Mouse (Mus musculus): ENCODE data around the gene Efhc2. TPM values are rescaled to one million over a fixed set of nuclear protein-coding genes. Genes with fewer than 3 reads are reported as not detected.
A peak's percentile ranks its signal among the peaks of the same experiment; 100 is the strongest.

Efhc2 gene
- polyA plus RNA-seq (2016; fragmentation: Nextera tagmentation; extraction: Ambion mirVana), result 0.81 and 0.82 TPM in 2 replicates

- 22% methylated on average over 13 of the region's 19 CpGs for WGBS
- Histone ChIP-seq H3K36me3 (no peaks in the 10 kb centered on the region), H3K9me3 (no peaks in the 10 kb centered on the region), H3K27me3 (replicated peaks) (no peaks in the 10 kb centered on the region), H3K4me1 (no peaks in the 10 kb centered on the region), H3K27ac (no peak within 1 kb of the TSS), H3K9ac (no peak within 1 kb of the TSS), H3K4me3 (peak within 1 kb of the TSS; percentile 30), H3K4me2 (replicated peaks) (peak within 1 kb of the TSS; percentile 61)
- peak; percentile 66 for ATAC-seq (ENCODE audit: low FRiP score, low read depth)
Measured at GRCm38 (mm10) chrX:17319126-17319583, at the start of gene Efhc2. Gene Efhc2, minus strand, starts transcription at chrX:17319368.

DNA sequence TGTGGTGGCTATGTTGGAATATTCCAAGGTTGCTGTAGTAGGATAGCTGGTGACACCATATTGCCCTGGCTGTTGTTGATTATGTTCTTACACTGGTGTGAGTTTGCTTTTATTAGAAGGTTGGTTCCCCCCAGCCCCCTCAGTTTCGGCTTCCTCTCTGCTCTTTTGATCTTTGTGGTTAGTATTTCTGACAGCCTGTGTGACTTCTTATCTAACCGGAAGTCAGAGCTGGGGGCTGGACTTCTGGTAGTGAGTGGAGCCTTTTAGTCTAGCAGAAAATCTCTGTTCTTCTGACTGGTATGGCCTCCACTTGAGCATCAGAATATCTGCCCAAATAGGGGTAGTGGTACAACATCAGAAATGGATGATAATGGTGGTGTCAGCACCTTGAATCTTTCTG, 45.9 kb upstream of the Efhc2 start:
- Histone ChIP-seq H3K9ac (no peak overlapping the region), H3K27me3 (replicated peaks) (no peaks in the 10 kb centered on the region), H3K36me3 (no peaks in the 10 kb centered on the region), H3K4me2 (replicated peaks) (no peak overlapping the region), H3K27ac (no peak overlapping the region), H3K4me3 (no peak overlapping the region), H3K9me3 (no peaks in the 10 kb centered on the region), H3K4me1 (no peaks in the 10 kb centered on the region)
- WGBS, result 78% methylated on average over 2 of the region's 2 CpGs
- no peak for ATAC-seq (ENCODE audit: low FRiP score, low read depth)

DNA sequence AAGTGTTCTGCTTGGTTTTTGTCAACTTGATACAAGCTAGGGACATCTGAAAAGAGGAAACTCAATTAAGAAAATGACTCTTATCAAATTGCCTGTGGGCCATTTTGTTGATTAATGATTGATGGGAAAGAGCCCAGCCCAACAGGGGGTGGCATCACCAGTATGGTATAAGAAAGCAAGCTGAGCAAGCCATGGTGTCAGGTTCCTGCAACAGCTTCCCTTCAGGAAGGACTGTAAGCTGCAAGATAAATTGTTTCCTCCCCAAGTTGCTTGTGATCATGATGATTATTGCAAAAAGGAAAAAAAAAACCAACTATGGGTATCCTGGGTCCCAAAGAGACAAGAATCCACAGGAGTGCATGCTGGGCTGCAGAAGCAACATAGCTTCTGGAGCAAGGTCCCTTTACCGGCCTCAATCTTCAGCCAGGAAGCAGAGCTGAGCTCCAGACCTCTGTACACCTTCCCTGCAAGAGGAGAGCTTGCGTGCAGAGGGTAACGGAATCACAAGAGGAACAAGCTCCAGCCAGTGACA, 18.8 kb downstream of the Efhc2 start:
- Histone ChIP-seq H3K36me3 (no peaks in the 10 kb centered on the region), H3K4me2 (replicated peaks) (no peak overlapping the region), H3K9ac (no peak overlapping the region), H3K27ac (no peak overlapping the region), H3K4me1 (no peaks in the 10 kb centered on the region), H3K27me3 (replicated peaks) (no peaks in the 10 kb centered on the region), H3K4me3 (no peak overlapping the region), H3K9me3 (no peaks in the 10 kb centered on the region)
- 94% methylated on average over 3 of the region's 3 CpGs for WGBS
- ATAC-seq (ENCODE audit: low FRiP score, low read depth), result no peak

- 82% methylated on average over 2 of the region's 2 CpGs for WGBS
- Histone ChIP-seq H3K4me1 (no peaks in the 10 kb centered on the region), H3K27ac (no peak overlapping the region), H3K36me3 (no peaks in the 10 kb centered on the region), H3K27me3 (replicated peaks) (no peaks in the 10 kb centered on the region), H3K9me3 (no peaks in the 10 kb centered on the region), H3K9ac (no peak overlapping the region), H3K4me3 (no peak overlapping the region), H3K4me2 (replicated peaks) (no peak overlapping the region)
- no peak for ATAC-seq (ENCODE audit: low FRiP score, low read depth)
Measured at GRCm38 (mm10) chrX:17283899-17284298, 35.3 kb downstream of the Efhc2 start.

DNA sequence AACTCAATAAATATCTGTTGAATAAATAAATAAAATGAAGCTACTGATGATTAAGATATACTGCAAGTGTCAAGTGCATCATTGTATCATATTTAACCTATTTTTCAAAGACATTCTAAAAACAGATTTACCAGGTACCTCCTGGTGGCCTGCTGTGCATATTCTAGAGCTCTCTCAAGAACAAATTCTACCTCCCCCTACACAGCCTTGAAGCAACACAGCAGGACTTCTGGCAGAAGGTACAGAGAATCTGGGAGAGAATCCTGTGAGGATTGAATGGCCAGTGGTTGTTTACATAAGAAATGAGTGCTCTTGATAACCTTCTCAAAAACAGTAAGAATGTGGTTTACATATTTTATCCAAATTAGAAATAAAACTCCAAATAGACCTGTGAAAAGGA, 94.0 kb downstream of the Efhc2 start:
- Histone ChIP-seq H3K27ac (no peak overlapping the region), H3K4me1 (no peaks in the 10 kb centered on the region), H3K9ac (no peak overlapping the region), H3K36me3 (no peaks in the 10 kb centered on the region), H3K4me2 (replicated peaks) (no peak overlapping the region), H3K27me3 (replicated peaks) (no peaks in the 10 kb centered on the region), H3K4me3 (no peak overlapping the region), H3K9me3 (no peaks in the 10 kb centered on the region)
- no peak for ATAC-seq (ENCODE audit: low FRiP score, low read depth)

- H3K27ac ChIP-seq, result no peak overlapping the region
- no peak overlapping the region for H3K4me3 ChIP-seq
- no peak overlapping the region for H3K9ac ChIP-seq
- no peaks in the 10 kb centered on the region for H3K36me3 ChIP-seq
- no peaks in the 10 kb centered on the region for H3K9me3 ChIP-seq
- H3K4me2 ChIP-seq (replicated peaks), result no peak overlapping the region
- no peak for ATAC-seq (ENCODE audit: low FRiP score, low read depth)
- no peaks in the 10 kb centered on the region for H3K27me3 ChIP-seq (replicated peaks)
- H3K4me1 ChIP-seq, result no peaks in the 10 kb centered on the region
Measured at GRCm38 (mm10) chrX:17217451-17217850, 101.7 kb downstream of the Efhc2 start.

DNA sequence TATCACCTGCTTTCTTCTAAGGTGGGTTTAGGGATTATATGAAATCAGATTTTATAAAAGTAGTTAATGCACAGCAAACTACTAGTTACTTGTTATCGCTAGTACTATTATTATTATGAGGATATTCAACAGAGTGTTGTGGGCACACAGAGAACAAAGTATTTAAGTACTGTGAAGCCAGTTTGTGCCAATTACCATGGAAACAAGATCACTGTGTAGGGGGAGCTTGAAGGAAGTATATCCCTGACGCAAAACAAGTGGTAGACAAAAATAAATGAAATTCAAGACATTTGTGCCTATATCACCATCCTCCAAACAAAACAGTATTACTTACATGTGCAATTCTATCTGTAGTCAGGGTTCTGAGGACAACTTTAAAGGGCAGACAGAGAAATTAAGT, 105.7 kb downstream of the Efhc2 start:
- Histone ChIP-seq H3K4me1 (no peaks in the 10 kb centered on the region), H3K4me2 (replicated peaks) (no peak overlapping the region), H3K27me3 (replicated peaks) (no peaks in the 10 kb centered on the region), H3K9ac (no peak overlapping the region), H3K27ac (no peak overlapping the region), H3K4me3 (no peak overlapping the region), H3K9me3 (no peaks in the 10 kb centered on the region), H3K36me3 (no peaks in the 10 kb centered on the region)
- no peak for ATAC-seq (ENCODE audit: low FRiP score, low read depth)
- 86% methylated on average over 2 of the region's 2 CpGs for WGBS

DNA sequence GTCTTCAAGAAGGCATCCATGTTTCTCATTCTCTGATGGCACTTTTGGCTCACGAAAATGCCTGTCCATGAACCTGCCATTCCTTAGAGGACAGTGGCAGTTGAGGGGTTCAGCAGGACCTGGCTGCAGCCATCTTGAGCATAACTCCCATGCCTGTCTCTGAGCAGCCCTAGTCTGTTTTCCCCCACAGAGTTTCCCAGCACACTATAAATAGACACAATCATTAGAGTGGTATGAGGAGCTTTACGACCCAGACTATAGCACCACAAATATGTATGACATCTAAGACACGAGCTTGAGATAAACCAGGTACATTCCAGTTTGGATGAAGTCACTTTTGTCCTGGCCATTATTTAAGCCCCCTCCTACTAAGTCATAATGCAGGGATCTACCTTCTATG, 143.4 kb downstream of the Efhc2 start:
- no peak overlapping the region for H3K9ac ChIP-seq
- H3K4me1 ChIP-seq, result no peaks in the 10 kb centered on the region
- no peaks in the 10 kb centered on the region for H3K36me3 ChIP-seq
- H3K27me3 ChIP-seq (replicated peaks), result no peaks in the 10 kb centered on the region
- H3K4me2 ChIP-seq (replicated peaks), result no peak overlapping the region
- no peak overlapping the region for H3K4me3 ChIP-seq
- WGBS, result 66% methylated on average over 3 of the region's 3 CpGs
- H3K27ac ChIP-seq, result no peak overlapping the region
- no peak for ATAC-seq (ENCODE audit: low FRiP score, low read depth)
- no peaks in the 10 kb centered on the region for H3K9me3 ChIP-seq

DNA sequence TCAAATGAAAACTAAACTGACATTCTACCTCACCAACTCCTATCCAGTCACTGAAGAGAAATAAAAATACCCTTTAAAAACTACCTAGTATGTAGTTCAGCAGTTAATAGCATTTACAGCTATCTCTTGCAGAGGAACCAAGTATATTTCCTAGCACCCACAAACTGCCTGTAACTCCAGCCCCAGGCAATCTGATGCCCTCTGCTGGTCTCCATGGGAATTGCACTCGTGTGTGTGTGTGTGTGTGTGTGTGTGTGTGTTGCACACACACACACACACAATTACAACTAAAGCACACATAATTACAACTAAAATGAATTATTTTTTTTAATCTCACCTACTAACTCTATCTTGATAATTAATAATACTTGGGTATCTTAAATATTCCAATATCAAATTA, 153.5 kb downstream of the Efhc2 start:
- Histone ChIP-seq H3K9me3 (no peaks in the 10 kb centered on the region), H3K4me1 (no peaks in the 10 kb centered on the region), H3K27me3 (replicated peaks) (no peaks in the 10 kb centered on the region), H3K4me3 (no peak overlapping the region), H3K36me3 (no peaks in the 10 kb centered on the region), H3K27ac (no peak overlapping the region), H3K9ac (no peak overlapping the region), H3K4me2 (replicated peaks) (no peak overlapping the region)
- 63% methylated on average over 1 of the region's 1 CpGs for WGBS
- ATAC-seq (ENCODE audit: low FRiP score, low read depth), result no peak
